Mouse (Mus musculus): Measurements from ENCODE around the gene Cops9. TPM values are rescaled to one million over a fixed set of nuclear protein-coding genes. Genes with fewer than 3 reads are reported as not detected.

The Cops9 gene
- total and polyA plus RNA-seq, 2 experiments from 2014 or later = 202 to 569 TPM

GRCm38 (mm10) chr1:92632948-92633347, 8.8 kb downstream of the Cops9 start:
- H3K27me3 ChIP-seq (ENCODE audit: insufficient read depth, low read length) = no peaks in the 10 kb centered on the region
- H3K4me3 ChIP-seq (ENCODE audit: low read depth, low read length) = no peak overlapping the region
- H3K9ac ChIP-seq = no peak overlapping the region
- no peak overlapping the region for H3K27ac ChIP-seq (ENCODE audit: low read depth, low read length)
- 0 out of 2 replicates have a peak, but pooled peaks have one; percentile 9 for TF ChIP-seq CTCF (IDR thresholded peaks at IDR 0.05; ENCODE audit: low read depth)
- WGBS = 67% methylated on average over 6 of the region's 6 CpGs
- DNase-seq = no peak
- H3K9me3 ChIP-seq (ENCODE audit: low read length) = no peaks in the 10 kb centered on the region
- no peak for ATAC-seq
- H3K36me3 ChIP-seq (ENCODE audit: insufficient read depth) = peaks cover 23% of the 10 kb centered on the region
- no peak overlapping the region for H3K4me2 ChIP-seq (ENCODE audit: low read depth)
- H3K4me1 ChIP-seq (ENCODE audit: insufficient read depth) = no peaks in the 10 kb centered on the region

GRCm38 (mm10) chr1:92632196-92632595, 9.6 kb downstream of the Cops9 start:
- no peak for DNase-seq
- no peaks in the 10 kb centered on the region for H3K27me3 ChIP-seq (ENCODE audit: insufficient read depth, low read length)
- 51% methylated on average over 5 of the region's 5 CpGs for WGBS
- H3K9ac ChIP-seq = no peak overlapping the region
- H3K4me3 ChIP-seq (ENCODE audit: low read depth, low read length) = no peak overlapping the region
- H3K4me2 ChIP-seq (ENCODE audit: low read depth) = no peak overlapping the region
- H3K4me1 ChIP-seq (ENCODE audit: insufficient read depth) = no peaks in the 10 kb centered on the region
- no peak for ATAC-seq
- H3K27ac ChIP-seq (ENCODE audit: low read depth, low read length) = no peak overlapping the region
- no peak for TF ChIP-seq CTCF (IDR thresholded peaks at IDR 0.05; ENCODE audit: low read depth)
- H3K36me3 ChIP-seq (ENCODE audit: insufficient read depth) = peaks cover 15% of the 10 kb centered on the region
- H3K9me3 ChIP-seq (ENCODE audit: low read length) = no peaks in the 10 kb centered on the region

GRCm38 (mm10) chr1:92628227-92628626, 13.6 kb downstream of the Cops9 start:
- no peak for DNase-seq
- Histone ChIP-seq H3K4me1 (ENCODE audit: insufficient read depth) (no peaks in the 10 kb centered on the region), H3K27ac (ENCODE audit: low read depth, low read length) (no peak overlapping the region), H3K27me3 (ENCODE audit: insufficient read depth, low read length) (no peaks in the 10 kb centered on the region), H3K4me3 (ENCODE audit: low read depth, low read length) (no peak overlapping the region), H3K9me3 (ENCODE audit: low read length) (no peaks in the 10 kb centered on the region), H3K4me2 (ENCODE audit: low read depth) (no peak overlapping the region), H3K9ac (no peak overlapping the region), H3K36me3 (ENCODE audit: insufficient read depth) (no peaks in the 10 kb centered on the region)
- 52% methylated on average over 4 of the region's 4 CpGs for WGBS
- ATAC-seq = no peak
- TF ChIP-seq CTCF (IDR thresholded peaks at IDR 0.05; ENCODE audit: low read depth) = no peak

GRCm38 (mm10) chr1:92618360-92618759, 23.4 kb downstream of the Cops9 start:
- no peaks in the 10 kb centered on the region for H3K9me3 ChIP-seq (ENCODE audit: low read length)
- H3K4me1 ChIP-seq (ENCODE audit: insufficient read depth) = no peaks in the 10 kb centered on the region
- WGBS = 72% methylated on average over 4 of the region's 4 CpGs
- H3K27ac ChIP-seq (ENCODE audit: low read depth, low read length) = no peak overlapping the region
- H3K36me3 ChIP-seq (ENCODE audit: insufficient read depth) = no peaks in the 10 kb centered on the region
- TF ChIP-seq CTCF (IDR thresholded peaks at IDR 0.05; ENCODE audit: low read depth) = no peak
- DNase-seq = no peak
- no peak overlapping the region for H3K9ac ChIP-seq
- no peaks in the 10 kb centered on the region for H3K27me3 ChIP-seq (ENCODE audit: insufficient read depth, low read length)
- ATAC-seq = no peak
- no peak overlapping the region for H3K4me2 ChIP-seq (ENCODE audit: low read depth)
- no peak overlapping the region for H3K4me3 ChIP-seq (ENCODE audit: low read depth, low read length)

GRCm38 (mm10) chr1:92617488-92617887, 24.3 kb downstream of the Cops9 start, which contains the start of gene Olfr12:
Olfr12 (plus strand) TSS chr1:92617788.
- Histone ChIP-seq H3K4me1 (ENCODE audit: insufficient read depth) (no peaks in the 10 kb centered on the region), H3K27me3 (ENCODE audit: insufficient read depth, low read length) (no peaks in the 10 kb centered on the region), H3K9ac (no peak within 1 kb of the TSS), H3K4me2 (ENCODE audit: low read depth) (no peak within 1 kb of the TSS), H3K36me3 (ENCODE audit: insufficient read depth) (no peaks in the 10 kb centered on the region), H3K4me3 (ENCODE audit: low read depth, low read length) (no peak within 1 kb of the TSS), H3K9me3 (ENCODE audit: low read length) (no peaks in the 10 kb centered on the region), H3K27ac (ENCODE audit: low read depth, low read length) (no peak within 1 kb of the TSS)
- no peak for TF ChIP-seq CTCF (IDR thresholded peaks at IDR 0.05; ENCODE audit: low read depth)
- DNase-seq = no peak
- WGBS = 66% methylated on average over 2 of the region's 2 CpGs
- ATAC-seq = no peak

DNA sequence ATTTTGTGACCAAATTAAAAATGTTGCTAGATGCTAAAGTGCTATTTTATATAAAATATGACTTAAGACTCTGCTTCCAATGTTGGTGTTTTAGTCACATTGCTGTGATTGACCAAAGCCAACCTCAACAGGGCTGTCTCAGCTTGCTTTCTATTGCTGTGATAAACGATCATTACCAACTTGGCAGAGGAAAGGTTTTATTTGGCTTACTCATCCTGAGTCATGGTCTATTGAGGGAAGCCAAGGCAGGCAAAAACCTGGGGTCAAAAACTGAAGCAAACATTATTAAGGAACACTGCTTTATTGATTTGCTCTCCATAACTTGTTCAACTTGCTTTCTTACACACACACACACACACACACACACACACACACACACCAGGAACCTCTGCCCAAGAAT, 25.7 kb downstream of the Cops9 start:
- WGBS = 71% methylated on average over 1 of the region's 1 CpGs
- Histone ChIP-seq H3K4me1 (ENCODE audit: insufficient read depth) (no peaks in the 10 kb centered on the region), H3K9ac (no peak overlapping the region), H3K4me3 (ENCODE audit: low read depth, low read length) (no peak overlapping the region), H3K27me3 (ENCODE audit: insufficient read depth, low read length) (no peaks in the 10 kb centered on the region), H3K27ac (ENCODE audit: low read depth, low read length) (no peak overlapping the region), H3K4me2 (ENCODE audit: low read depth) (no peak overlapping the region), H3K9me3 (ENCODE audit: low read length) (no peaks in the 10 kb centered on the region), H3K36me3 (ENCODE audit: insufficient read depth) (no peaks in the 10 kb centered on the region)
- DNase-seq (no peak), ATAC-seq (no peak)
- no peak for TF ChIP-seq CTCF (IDR thresholded peaks at IDR 0.05; ENCODE audit: low read depth)

- Histone ChIP-seq H3K4me1 (ENCODE audit: insufficient read depth) (no peaks in the 10 kb centered on the region), H3K27ac (ENCODE audit: low read depth, low read length) (no peak overlapping the region), H3K27me3 (ENCODE audit: insufficient read depth, low read length) (no peaks in the 10 kb centered on the region), H3K36me3 (ENCODE audit: insufficient read depth) (no peaks in the 10 kb centered on the region), H3K4me3 (ENCODE audit: low read depth, low read length) (no peak overlapping the region), H3K9ac (no peak overlapping the region), H3K4me2 (ENCODE audit: low read depth) (no peak overlapping the region), H3K9me3 (ENCODE audit: low read length) (no peaks in the 10 kb centered on the region)
- 13% methylated on average over 1 of the region's 1 CpGs for WGBS
- peak; percentile 73 for TF ChIP-seq CTCF (IDR thresholded peaks at IDR 0.05; ENCODE audit: low read depth)
- no peak; the same call in 1 of the 2 replicates for ATAC-seq
- DNase-seq = peak; percentile 61
Measured at GRCm38 (mm10) chr1:92614516-92614915, 27.3 kb downstream of the Cops9 start.
